Mouse (Mus musculus) ES-E14 (cell line): Measurements from ENCODE around the gene Ssbp1. TPM values are rescaled to one million over a fixed set of nuclear protein-coding genes. Genes with fewer than 3 reads are reported as not detected.

Experiments
- DNase-seq: peaks from one replicate; pipeline ENCODE4 v3.0.0-alpha.2; 2013; ENCODE audit warnings: low read depth, low spot score
- H3K27ac ChIP-seq: 2 replicates; pipeline ENCODE4 v1.5.1; 2012; ENCODE audit warnings: low read depth, mild to moderate bottlenecking, low read length, moderate library complexity, mixed read lengths; ENCODE audit not compliant: poor library complexity, insufficient read depth, severe bottlenecking
- H3K36me3 ChIP-seq: 2 replicates; pipeline ENCODE4 v1.6.1; 2012; ENCODE audit warnings: mild to moderate bottlenecking, low read length, moderate library complexity, mixed read lengths; ENCODE audit not compliant: control insufficient read depth, poor library complexity, insufficient read depth, severe bottlenecking
- H3K4me1 ChIP-seq, 2 experiments: fragments of 150-350 bp in 1 of 2; sonication (generic) in 1 of 2; 2 replicates each; pipeline ENCODE4 v1.6.1; 2012; ENCODE audit warnings: low read length in 2 of 2, mild to moderate bottlenecking in 1 of 2, mixed read lengths in 1 of 2; ENCODE audit not compliant: control insufficient read depth in 2 of 2, insufficient read depth in 2 of 2, poor library complexity in 1 of 2
- H3K4me3 ChIP-seq, 2 experiments: fragments of 150-350 bp in 1 of 2; sonication (generic) in 1 of 2; 2 replicates each; pipeline ENCODE4 v1.5.1; 2012; ENCODE audit warnings: low read length in 2 of 2, low read depth in 1 of 2, mild to moderate bottlenecking in 1 of 2, mixed read lengths in 1 of 2; ENCODE audit not compliant: insufficient read depth in 1 of 2, poor library complexity in 1 of 2, severe bottlenecking in 1 of 2
- H3K9ac ChIP-seq: 2 replicates; pipeline ENCODE4 v1.6.1; 2012; ENCODE audit warnings: low read depth, mild to moderate bottlenecking, low read length, mixed read lengths; ENCODE audit not compliant: poor library complexity, insufficient read depth, severe bottlenecking
- H3K9me3 ChIP-seq: fragments of 150-350 bp; sonication (generic); 2 replicates; pipeline ENCODE4 v1.6.1; 2012; ENCODE audit warnings: low read depth, mild to moderate bottlenecking, low read length; ENCODE audit not compliant: control insufficient read depth, insufficient read depth
- CHD2 ChIP-seq: IDR thresholded peaks from 2 replicates; pipeline ENCODE4 v1.6.1; 2014; ENCODE audit warnings: mild to moderate bottlenecking, low read depth, low read length, inconsistent platforms
- HCFC1 ChIP-seq: IDR thresholded peaks from 2 replicates; pipeline ENCODE4 v1.6.1; 2012; ENCODE audit warnings: low read length, inconsistent platforms, borderline replicate concordance; ENCODE audit not compliant: insufficient read depth
- MAFK ChIP-seq: IDR thresholded peaks from 2 replicates; pipeline ENCODE4 v1.6.1; 2014; ENCODE audit warnings: mild to moderate bottlenecking, low read depth, low read length, inconsistent platforms; ENCODE audit not compliant: insufficient read depth
- ZC3H11A ChIP-seq: IDR thresholded peaks from 2 replicates; pipeline ENCODE4 v1.6.1; 2012; ENCODE audit warnings: low read depth, mild to moderate bottlenecking, inconsistent platforms, low read length, borderline replicate concordance
- ZNF384 ChIP-seq: IDR thresholded peaks from 2 replicates; pipeline ENCODE4 v1.6.1; 2012; ENCODE audit warnings: low read depth, low read length, inconsistent platforms
- in situ Hi-C, 2 experiments: fragments of 600-800 bp; cut with MboI; formaldehyde crosslinking; loops; one replicate each; pipeline ENCODE4 v1.15.1; 2025; ENCODE audit warnings: low sequenced_read_pairs in 2 of 2, inconsistent platforms in 1 of 2; ENCODE audit not compliant: unreplicated experiment in 2 of 2
- total RNA-seq: library from RNA; depleted of rRNA; stranded (reverse); fragments of 300-350 nt; gene quantifications from 2 replicates; pipeline ENCODE4 v1.2.3, GENCODE M21; 2012

The Ssbp1 gene
- total RNA-seq, 1 experiment = 112 TPM

DNA sequence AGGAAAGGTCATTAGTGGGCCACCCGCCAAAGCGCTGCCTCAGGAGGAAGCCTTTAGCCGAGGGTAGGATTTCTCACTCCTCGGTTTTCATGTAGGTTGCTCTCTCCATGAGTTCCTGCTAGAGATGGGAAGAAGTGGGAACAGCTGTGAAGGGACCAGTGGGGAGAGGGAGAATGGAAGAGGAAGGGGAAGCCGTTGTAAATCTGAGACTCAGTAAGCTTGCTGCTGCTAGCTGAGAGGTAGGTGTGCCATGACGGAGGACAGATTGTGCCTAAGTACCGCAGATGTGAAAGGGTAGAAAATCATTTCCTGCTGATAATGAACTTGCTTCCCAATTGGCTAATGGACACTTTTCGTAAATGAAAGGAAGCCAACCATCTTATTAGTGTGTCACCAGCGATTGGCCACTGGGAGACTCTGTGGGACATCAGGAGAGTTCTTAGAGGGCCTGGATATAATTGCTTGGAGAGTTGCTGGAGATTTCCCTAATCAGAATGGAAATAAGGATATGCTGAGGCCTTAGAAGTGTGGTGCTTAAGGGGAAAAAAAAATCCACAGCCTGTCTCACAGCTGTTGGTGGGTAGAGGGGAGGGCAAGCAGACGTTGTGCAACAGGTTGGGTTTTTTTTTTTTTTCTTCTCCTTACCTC, 27.7 kb upstream of the Ssbp1 start:
- DNase-seq = no peak
- H3K36me3 ChIP-seq = no peaks in the 10 kb centered on the region
- H3K4me1 ChIP-seq = peaks cover 0 to 2% of the 10 kb centered on the region in 2 experiments; a peak in 1 of 4 replicates
- in situ Hi-C loops = no loop called here
- TF ChIP-seq CHD2 (no peak), MAFK (no peak), ZC3H11A (no peak), ZNF384 (no peak), HCFC1 (no peak)
- no peaks in the 10 kb centered on the region for H3K9me3 ChIP-seq
- H3K9ac ChIP-seq = no peak overlapping the region
- H3K27ac ChIP-seq = no peak overlapping the region
- H3K4me3 ChIP-seq = no peak overlapping the region

DNA sequence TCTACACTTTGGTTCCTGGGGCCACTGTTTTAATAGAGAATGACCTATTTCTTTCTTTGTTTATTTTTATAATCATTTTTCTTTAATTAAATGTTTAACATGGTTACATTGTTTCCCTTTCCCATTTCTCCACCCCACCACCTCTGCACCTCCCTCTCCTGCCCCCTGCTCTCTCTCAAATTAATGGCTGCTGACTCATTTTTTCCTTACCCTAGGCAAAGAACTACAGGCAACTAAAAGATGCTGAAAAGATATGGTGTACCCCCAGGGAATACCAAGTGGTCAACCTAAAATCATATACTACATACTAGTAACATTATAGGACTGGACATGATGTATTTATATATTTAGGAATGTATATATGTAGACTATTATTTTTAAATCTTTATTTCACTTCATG, 22.5 kb upstream of the Ssbp1 start:
- Histone ChIP-seq H3K9ac (no peak overlapping the region), H3K4me3 (no peak overlapping the region), H3K9me3 (no peaks in the 10 kb centered on the region), H3K36me3 (no peaks in the 10 kb centered on the region), H3K4me1 (no peaks in the 10 kb centered on the region), H3K27ac (no peak overlapping the region)
- no peak for TF ChIP-seq ZC3H11A
- no peak for TF ChIP-seq CHD2
- TF ChIP-seq ZNF384 = no peak
- TF ChIP-seq MAFK = no peak
- no peak for TF ChIP-seq HCFC1
- no peak for DNase-seq
- in situ Hi-C loops = no loop called here

DNA sequence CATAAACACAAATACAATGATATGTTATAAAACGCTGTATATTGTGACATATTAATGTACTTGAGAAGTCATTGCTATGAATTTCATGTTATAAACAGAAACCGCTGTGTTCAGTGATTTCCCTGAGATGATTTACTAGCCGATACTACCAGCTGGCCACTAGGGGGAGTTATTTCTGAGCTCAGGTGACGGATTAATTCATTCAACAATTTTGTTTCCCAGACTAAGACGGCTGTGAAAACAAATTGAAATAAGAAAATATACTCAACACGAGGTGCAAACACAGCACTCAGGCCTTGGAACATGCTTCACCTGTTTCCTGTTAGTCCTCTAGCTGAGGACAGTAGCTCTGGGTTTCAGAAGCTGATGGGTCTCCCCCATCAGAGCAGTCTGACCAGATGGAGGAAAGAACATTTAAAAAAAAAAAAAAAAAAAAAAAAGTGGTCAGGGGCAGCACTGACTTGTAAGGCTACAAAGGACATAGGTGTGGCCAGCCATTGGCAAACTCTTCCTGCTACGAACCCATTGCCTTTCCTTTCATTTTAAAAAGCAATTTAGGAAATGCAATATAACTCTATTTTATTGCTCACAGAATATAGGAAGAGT, 16.6 kb upstream of the Ssbp1 start:
- Histone ChIP-seq H3K4me3 (no peak overlapping the region), H3K9me3 (no peaks in the 10 kb centered on the region), H3K36me3 (no peaks in the 10 kb centered on the region), H3K4me1 (no peaks in the 10 kb centered on the region; a peak in 1 of 4 replicates), H3K27ac (no peak overlapping the region), H3K9ac (no peak overlapping the region)
- TF ChIP-seq ZNF384 (peak; percentile 59), CHD2 (no peak)
- no peak for DNase-seq
- in situ Hi-C loops = no loop called here

DNA sequence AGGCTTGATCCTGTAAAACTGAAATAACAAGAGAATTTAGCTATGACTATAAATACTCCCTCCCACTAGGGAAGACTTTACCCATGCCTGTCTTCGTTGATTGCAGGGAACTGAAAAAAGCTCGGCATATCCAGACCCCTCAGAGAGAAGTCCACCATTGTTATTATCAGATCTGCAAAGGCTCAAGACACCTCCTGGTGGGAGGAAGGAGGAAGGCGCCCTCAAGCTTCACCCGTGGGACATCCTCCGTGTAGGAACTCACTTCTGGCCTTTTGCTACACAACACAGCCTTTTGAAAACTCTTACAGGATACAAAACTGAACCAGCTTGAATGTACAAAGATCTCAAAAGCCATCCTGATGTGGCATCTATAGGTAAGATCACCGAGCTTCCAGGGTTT, 5.4 kb upstream of the Ssbp1 start:
- Histone ChIP-seq H3K9me3 (no peaks in the 10 kb centered on the region), H3K4me1 (no peaks in the 10 kb centered on the region), H3K27ac (no peak overlapping the region), H3K4me3 (no peak overlapping the region), H3K9ac (no peak overlapping the region), H3K36me3 (no peaks in the 10 kb centered on the region)
- TF ChIP-seq MAFK = no peak
- TF ChIP-seq ZNF384 = no peak
- TF ChIP-seq HCFC1 = no peak
- no peak for TF ChIP-seq CHD2
- TF ChIP-seq ZC3H11A = no peak
- in situ Hi-C loops = no loop called here
- DNase-seq = no peak
